Mouse (Mus musculus): ENCODE results near the gene Nrde2.

GRCm38 (mm10) chr12:100079636-100080286, 79.7 kb downstream of the Nrde2 start:
- no peak for TF ChIP-seq EP300 (IDR thresholded peaks at IDR 0.05; ENCODE audit: low read depth)
- no peak for TF ChIP-seq CTCF (IDR thresholded peaks at IDR 0.05; ENCODE audit: low read depth)
